Mouse (Mus musculus): ENCODE data around the gene Raver2.

DNA sequence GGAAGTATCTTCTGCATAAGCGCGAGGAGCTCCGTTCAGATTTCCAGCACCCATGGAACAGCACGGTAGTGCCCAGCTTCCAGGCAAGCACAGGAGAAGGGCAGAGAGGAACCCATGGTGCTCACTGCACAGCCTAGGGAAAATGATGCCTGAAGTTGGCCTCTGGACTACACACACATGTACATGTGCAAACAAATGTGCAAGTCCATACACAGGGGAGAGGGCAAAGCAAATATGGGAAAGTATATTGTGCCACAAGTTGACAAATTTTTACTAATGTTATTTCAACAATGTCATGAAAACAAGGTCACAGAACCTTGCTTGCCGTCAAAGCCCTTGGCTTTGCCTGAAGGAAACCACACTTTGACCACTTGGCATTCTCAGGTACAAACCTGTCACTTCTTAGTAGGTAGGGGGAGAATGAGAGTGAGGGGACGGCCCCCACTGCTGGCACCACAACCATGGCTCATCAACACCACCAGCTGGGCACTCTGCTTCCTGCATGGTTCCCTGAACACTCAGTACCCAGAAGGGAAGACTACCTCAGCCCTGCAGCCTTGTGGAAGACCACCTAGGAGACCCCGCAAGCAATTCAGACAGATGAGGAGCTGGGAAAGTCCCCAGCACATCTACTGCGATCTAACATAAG is 130.8 kb downstream of the Raver2 start:
- no peak for TF ChIP-seq CTCF (IDR thresholded peaks at IDR 0.05; ENCODE audit: extremely low read depth, insufficient read depth, low read length)
- TF ChIP-seq POLR2A (IDR thresholded peaks at IDR 0.05; ENCODE audit: extremely low read depth, insufficient read depth, low read length), result no peak
